Mouse (Mus musculus) ES-E14 (cell line): ENCODE measurements around the gene Olfr874. TPM values are rescaled to one million over a fixed set of nuclear protein-coding genes. Genes with fewer than 3 reads are reported as not detected.

Experiments
- DNase-seq: peaks from one replicate; pipeline ENCODE4 v3.0.0-alpha.2; 2013; ENCODE audit warnings: low read depth, low spot score
- H3K27ac ChIP-seq: 2 replicates; pipeline ENCODE4 v1.5.1; 2012; ENCODE audit warnings: low read depth, mild to moderate bottlenecking, low read length, moderate library complexity, mixed read lengths; ENCODE audit not compliant: poor library complexity, insufficient read depth, severe bottlenecking
- H3K36me3 ChIP-seq: 2 replicates; pipeline ENCODE4 v1.6.1; 2012; ENCODE audit warnings: mild to moderate bottlenecking, low read length, moderate library complexity, mixed read lengths; ENCODE audit not compliant: control insufficient read depth, poor library complexity, insufficient read depth, severe bottlenecking
- H3K4me1 ChIP-seq, 2 experiments: fragments of 150-350 bp in 1 of 2; sonication (generic) in 1 of 2; 2 replicates each; pipeline ENCODE4 v1.6.1; 2012; ENCODE audit warnings: low read length in 2 of 2, mild to moderate bottlenecking in 1 of 2, mixed read lengths in 1 of 2; ENCODE audit not compliant: control insufficient read depth in 2 of 2, insufficient read depth in 2 of 2, poor library complexity in 1 of 2
- H3K4me3 ChIP-seq, 2 experiments: fragments of 150-350 bp in 1 of 2; sonication (generic) in 1 of 2; 2 replicates each; pipeline ENCODE4 v1.5.1; 2012; ENCODE audit warnings: low read length in 2 of 2, low read depth in 1 of 2, mild to moderate bottlenecking in 1 of 2, mixed read lengths in 1 of 2; ENCODE audit not compliant: insufficient read depth in 1 of 2, poor library complexity in 1 of 2, severe bottlenecking in 1 of 2
- H3K9ac ChIP-seq: 2 replicates; pipeline ENCODE4 v1.6.1; 2012; ENCODE audit warnings: low read depth, mild to moderate bottlenecking, low read length, mixed read lengths; ENCODE audit not compliant: poor library complexity, insufficient read depth, severe bottlenecking
- H3K9me3 ChIP-seq: fragments of 150-350 bp; sonication (generic); 2 replicates; pipeline ENCODE4 v1.6.1; 2012; ENCODE audit warnings: low read depth, mild to moderate bottlenecking, low read length; ENCODE audit not compliant: control insufficient read depth, insufficient read depth
- CHD2 ChIP-seq: IDR thresholded peaks from 2 replicates; pipeline ENCODE4 v1.6.1; 2014; ENCODE audit warnings: mild to moderate bottlenecking, low read depth, low read length, inconsistent platforms
- HCFC1 ChIP-seq: IDR thresholded peaks from 2 replicates; pipeline ENCODE4 v1.6.1; 2012; ENCODE audit warnings: low read length, inconsistent platforms, borderline replicate concordance; ENCODE audit not compliant: insufficient read depth
- MAFK ChIP-seq: IDR thresholded peaks from 2 replicates; pipeline ENCODE4 v1.6.1; 2014; ENCODE audit warnings: mild to moderate bottlenecking, low read depth, low read length, inconsistent platforms; ENCODE audit not compliant: insufficient read depth
- ZC3H11A ChIP-seq: IDR thresholded peaks from 2 replicates; pipeline ENCODE4 v1.6.1; 2012; ENCODE audit warnings: low read depth, mild to moderate bottlenecking, inconsistent platforms, low read length, borderline replicate concordance
- ZNF384 ChIP-seq: IDR thresholded peaks from 2 replicates; pipeline ENCODE4 v1.6.1; 2012; ENCODE audit warnings: low read depth, low read length, inconsistent platforms
- in situ Hi-C, 2 experiments: fragments of 600-800 bp; cut with MboI; formaldehyde crosslinking; loops; one replicate each; pipeline ENCODE4 v1.15.1; 2025; ENCODE audit warnings: low sequenced_read_pairs in 2 of 2, inconsistent platforms in 1 of 2; ENCODE audit not compliant: unreplicated experiment in 2 of 2
- total RNA-seq: library from RNA; depleted of rRNA; stranded (reverse); fragments of 300-350 nt; gene quantifications from 2 replicates; pipeline ENCODE4 v1.2.3, GENCODE M21; 2012

The Olfr874 gene
- total RNA-seq, 1 experiment, result 0.22 TPM

- in situ Hi-C loops, result no loop called here
- Histone ChIP-seq H3K4me3 (no peak overlapping the region), H3K27ac (no peak overlapping the region), H3K9ac (no peak overlapping the region), H3K9me3 (no peaks in the 10 kb centered on the region), H3K4me1 (peaks cover 3 to 9% of the 10 kb centered on the region in 2 experiments; a peak in 2 of 4 replicates), H3K36me3 (no peaks in the 10 kb centered on the region)
- no peak for DNase-seq
- TF ChIP-seq HCFC1 (no peak), ZNF384 (no peak)
Measured at GRCm38 (mm10) chr9:37752006-37752405, 7.1 kb downstream of the Olfr874 start.

- H3K9ac ChIP-seq, result no peak overlapping the region
- no peak overlapping the region for H3K27ac ChIP-seq
- H3K4me1 ChIP-seq, result peaks cover 0 to 3% of the 10 kb centered on the region in 2 experiments; a peak in 1 of 4 replicates
- in situ Hi-C loops, result no loop called here
- H3K36me3 ChIP-seq, result no peaks in the 10 kb centered on the region
- no peak overlapping the region for H3K4me3 ChIP-seq
- TF ChIP-seq MAFK (no peak), HCFC1 (no peak), CHD2 (no peak), ZC3H11A (no peak), ZNF384 (no peak)
- no peaks in the 10 kb centered on the region for H3K9me3 ChIP-seq
- DNase-seq, result no peak
Measured at GRCm38 (mm10) chr9:37761728-37762127, 16.8 kb downstream of the Olfr874 start.

DNA sequence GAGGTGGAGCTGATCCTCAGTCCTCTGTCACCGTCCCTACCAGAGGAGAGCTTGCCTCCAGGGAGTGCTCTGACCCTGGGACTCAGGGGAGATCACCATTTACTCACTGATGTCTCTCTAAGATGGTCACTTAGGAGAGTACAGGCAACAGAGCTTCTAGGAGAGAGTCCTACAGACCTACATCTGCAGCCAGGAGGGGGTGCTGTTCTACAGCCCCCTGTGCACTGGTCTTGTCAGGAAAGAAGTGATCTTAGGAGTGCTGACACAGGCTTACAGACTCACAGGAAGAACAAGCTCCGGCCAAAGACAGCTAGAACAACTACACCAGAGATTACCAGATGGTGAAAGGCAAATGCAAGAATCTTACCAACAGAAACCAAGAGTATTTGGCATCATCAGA, 17.6 kb downstream of the Olfr874 start:
- peaks cover 0 to 3% of the 10 kb centered on the region in 2 experiments; a peak in 1 of 4 replicates for H3K4me1 ChIP-seq
- TF ChIP-seq HCFC1 (no peak), ZNF384 (no peak), CHD2 (no peak), ZC3H11A (no peak), MAFK (no peak)
- no peaks in the 10 kb centered on the region for H3K36me3 ChIP-seq
- no peak overlapping the region for H3K27ac ChIP-seq
- H3K4me3 ChIP-seq, result no peak overlapping the region
- no peaks in the 10 kb centered on the region for H3K9me3 ChIP-seq
- no peak overlapping the region for H3K9ac ChIP-seq
- in situ Hi-C loops, result no loop called here
- peak; percentile 39 for DNase-seq

DNA sequence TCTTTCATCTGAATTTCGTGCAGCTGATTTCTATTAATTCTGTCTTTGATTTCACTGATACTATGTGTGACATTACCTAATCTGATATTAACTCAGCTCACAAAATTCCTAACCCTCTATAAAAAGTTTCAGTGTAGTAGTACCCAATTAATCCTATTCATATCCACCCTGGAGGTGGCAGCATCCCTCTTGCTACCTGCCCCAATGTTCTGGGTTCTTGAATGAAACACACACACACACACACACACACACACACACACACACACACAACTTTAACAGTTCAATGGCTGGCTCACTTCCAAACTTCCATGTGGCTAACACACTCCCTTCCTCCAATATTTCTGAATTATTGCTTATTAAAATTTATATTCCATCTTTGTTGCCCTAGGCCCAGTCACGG, 25.8 kb downstream of the Olfr874 start:
- TF ChIP-seq ZC3H11A (no peak), HCFC1 (no peak), CHD2 (no peak), MAFK (no peak)
- H3K9ac ChIP-seq, result no peak overlapping the region
- no peak for DNase-seq
- H3K4me3 ChIP-seq, result no peak overlapping the region
- in situ Hi-C loops, result no loop called here
- no peaks in the 10 kb centered on the region for H3K4me1 ChIP-seq
- no peak overlapping the region for H3K27ac ChIP-seq
- H3K36me3 ChIP-seq, result no peaks in the 10 kb centered on the region
- no peaks in the 10 kb centered on the region for H3K9me3 ChIP-seq

GRCm38 (mm10) chr9:37771759-37772158, 26.9 kb downstream of the Olfr874 start, which contains the start of gene Olfr875:
Olfr875 (plus strand) TSS chr9:37771857.
- H3K4me3 ChIP-seq, result no peak within 1 kb of the TSS
- H3K36me3 ChIP-seq, result no peaks in the 10 kb centered on the region
- H3K9me3 ChIP-seq, result no peaks in the 10 kb centered on the region
- no peak within 1 kb of the TSS for H3K9ac ChIP-seq
- H3K4me1 ChIP-seq, result no peaks in the 10 kb centered on the region
- H3K27ac ChIP-seq, result no peak within 1 kb of the TSS
- no peak for DNase-seq
- no peak for TF ChIP-seq ZNF384
- no peak for TF ChIP-seq CHD2
- TF ChIP-seq MAFK, result no peak
- no peak for TF ChIP-seq HCFC1
- TF ChIP-seq ZC3H11A, result no peak
- in situ Hi-C loops, result no loop called here
